Mouse (Mus musculus): Measurements from ENCODE around the gene Dlgap4. TPM values are rescaled to one million over a fixed set of nuclear protein-coding genes. Genes with fewer than 3 reads are reported as not detected.
A peak's percentile ranks its signal among the peaks of the same experiment; 100 is the strongest.

Gene Dlgap4
- total and polyA plus RNA-seq, 3 experiments: 10.4 to 39.6 TPM; not detected in 1

DNA sequence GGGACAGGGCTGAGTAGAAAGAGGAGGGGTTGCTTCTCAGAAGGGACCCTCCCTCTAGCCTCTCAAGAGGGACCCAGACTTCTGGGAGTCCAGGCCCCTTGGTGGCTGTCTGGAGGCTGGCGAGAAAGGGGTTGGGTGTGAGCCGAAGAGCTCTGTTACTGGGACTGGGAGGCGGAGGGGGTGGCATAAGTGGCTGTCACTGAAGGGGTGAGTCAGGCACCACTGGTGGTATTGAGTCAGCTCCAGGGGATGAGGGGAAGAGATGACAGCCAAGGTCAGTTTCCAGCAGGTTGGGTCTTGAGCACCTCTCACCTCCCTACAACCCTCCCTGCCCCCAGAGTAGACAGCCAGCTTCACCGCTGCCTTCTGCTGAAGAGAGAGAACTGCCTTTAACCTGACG lies 35.9 kb downstream of the Dlgap4 start:
- no peak for DNase-seq (ENCODE audit: low read depth, low spot score)
- no peaks in the 10 kb centered on the region for H3K4me1 ChIP-seq (ENCODE audit: control insufficient read depth in 1 of 2, insufficient read depth in 2 of 2, low read length in 2 of 2)
- H3K4me3 ChIP-seq (ENCODE audit: control insufficient read depth in 1 of 2, insufficient read depth in 1 of 2, low read depth in 2 of 2, low read length in 2 of 2): no peak overlapping the region
- TF ChIP-seq ETS1 (IDR thresholded peaks at IDR 0.05; ENCODE audit: low read depth, low read length): no peak
- H3K27ac ChIP-seq (ENCODE audit: control insufficient read depth, low read depth, low read length): no peak overlapping the region
- peaks cover 0 to 1% of the 10 kb centered on the region in 2 experiments; a peak in 2 of 4 replicates for H3K27me3 ChIP-seq (ENCODE audit: control insufficient read depth in 1 of 2, insufficient read depth in 2 of 2, low read length in 2 of 2)
- no peaks in the 10 kb centered on the region for H3K36me3 ChIP-seq (ENCODE audit: control insufficient read depth in 1 of 2, insufficient read depth in 2 of 2, low read length in 2 of 2)
- H3K9ac ChIP-seq (ENCODE audit: control insufficient read depth, low read depth, low read length, poor library complexity, severe bottlenecking): no peak overlapping the region
- H3K9me3 ChIP-seq (replicated peaks; ENCODE audit: insufficient read depth, low read length): no peaks in the 10 kb centered on the region
- H3K79me2 ChIP-seq (ENCODE audit: control insufficient read depth, insufficient read depth, low read length, poor library complexity): no peaks in the 10 kb centered on the region

DNA sequence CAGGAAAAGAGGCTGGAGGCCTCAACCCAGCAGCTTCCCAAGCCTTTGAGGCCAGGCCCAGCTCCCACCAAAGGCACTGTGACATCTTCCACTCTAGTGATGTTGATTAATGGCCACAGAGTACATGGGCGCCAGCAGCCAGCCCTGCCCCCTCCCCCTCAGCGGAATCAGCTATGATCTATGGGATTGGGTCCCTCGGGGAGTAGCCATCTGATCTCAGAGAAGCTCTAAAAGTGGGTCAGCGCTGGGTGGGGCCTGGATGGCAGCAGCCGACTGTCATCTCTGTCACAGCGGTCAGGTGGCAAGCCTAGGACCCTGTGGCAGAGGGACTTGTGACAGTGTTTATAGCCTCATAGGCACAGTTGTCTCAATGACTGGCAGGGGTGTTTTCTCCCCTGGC lies 37.5 kb downstream of the Dlgap4 start:
- DNase-seq (ENCODE audit: low read depth, low spot score): no peak
- Histone ChIP-seq H3K79me2 (ENCODE audit: control insufficient read depth, insufficient read depth, low read length, poor library complexity) (no peaks in the 10 kb centered on the region), H3K27me3 (ENCODE audit: control insufficient read depth in 1 of 2, insufficient read depth in 2 of 2, low read length in 2 of 2) (no peaks in the 10 kb centered on the region; a peak in 1 of 4 replicates)

DNA sequence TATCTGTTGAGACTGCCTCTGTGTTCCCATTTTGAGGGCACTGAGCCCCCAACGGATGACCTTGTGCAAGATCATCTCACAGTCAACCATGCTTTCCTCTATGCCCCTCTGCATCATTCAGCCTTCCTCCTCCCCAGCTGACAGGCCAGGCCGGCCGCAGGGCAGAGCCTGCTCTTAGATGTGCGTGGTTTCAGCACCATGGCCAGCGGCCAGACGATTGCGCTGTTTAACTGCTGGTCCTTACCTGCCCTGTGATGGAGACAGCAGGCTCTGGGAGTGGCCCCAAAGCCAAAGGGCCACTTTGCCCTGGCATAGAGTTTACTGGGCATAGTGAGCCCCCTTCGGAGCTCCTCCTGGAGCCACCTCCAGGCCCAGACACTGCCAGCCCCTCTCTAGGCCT lies 39.3 kb downstream of the Dlgap4 start:
- Histone ChIP-seq H3K4me3 (ENCODE audit: control insufficient read depth in 1 of 2, insufficient read depth in 1 of 2, low read depth in 2 of 2, low read length in 2 of 2) (no peak overlapping the region), H3K36me3 (ENCODE audit: control insufficient read depth in 1 of 2, insufficient read depth in 2 of 2, low read length in 2 of 2) (no peaks in the 10 kb centered on the region), H3K79me2 (ENCODE audit: control insufficient read depth, insufficient read depth, low read length, poor library complexity) (no peaks in the 10 kb centered on the region), H3K9me3 (replicated peaks; ENCODE audit: insufficient read depth, low read length) (no peaks in the 10 kb centered on the region), H3K27me3 (ENCODE audit: control insufficient read depth in 1 of 2, insufficient read depth in 2 of 2, low read length in 2 of 2) (no peaks in the 10 kb centered on the region; a peak in 1 of 4 replicates), H3K27ac (ENCODE audit: control insufficient read depth, low read depth, low read length) (no peak overlapping the region), H3K4me1 (ENCODE audit: control insufficient read depth in 1 of 2, insufficient read depth in 2 of 2, low read length in 2 of 2) (no peaks in the 10 kb centered on the region), H3K9ac (ENCODE audit: control insufficient read depth, low read depth, low read length, poor library complexity, severe bottlenecking) (no peak overlapping the region)
- peak; percentile 70 for DNase-seq (ENCODE audit: low read depth, low spot score)
- TF ChIP-seq ZC3H11A (IDR thresholded peaks at IDR 0.05; ENCODE audit: low read depth, low read length) (no peak), E2F4 (IDR thresholded peaks at IDR 0.05; ENCODE audit: borderline replicate concordance, low read depth, low read length) (no peak), ZMIZ1 (IDR thresholded peaks at IDR 0.05; ENCODE audit: low read depth, low read length) (no peak), MYC (IDR thresholded peaks at IDR 0.05; ENCODE audit: low read depth, low read length) (no peak), UBTF (IDR thresholded peaks at IDR 0.05; ENCODE audit: borderline replicate concordance, insufficient read depth, low read depth, low read length) (no peak), SIN3A (IDR thresholded peaks at IDR 0.05; ENCODE audit: low read length) (peak; percentile 69; the same call in 1 of the 2 replicates)

More for the DNA sequence above, 37.5 kb downstream of the Dlgap4 start:
- Histone ChIP-seq H3K9me3 (replicated peaks; ENCODE audit: insufficient read depth, low read length) (no peaks in the 10 kb centered on the region), H3K9ac (ENCODE audit: control insufficient read depth, low read depth, low read length, poor library complexity, severe bottlenecking) (no peak overlapping the region), H3K36me3 (ENCODE audit: control insufficient read depth in 1 of 2, insufficient read depth in 2 of 2, low read length in 2 of 2) (no peaks in the 10 kb centered on the region), H3K27ac (ENCODE audit: control insufficient read depth, low read depth, low read length) (no peak overlapping the region), H3K4me1 (ENCODE audit: control insufficient read depth in 1 of 2, insufficient read depth in 2 of 2, low read length in 2 of 2) (no peaks in the 10 kb centered on the region), H3K4me3 (ENCODE audit: control insufficient read depth in 1 of 2, insufficient read depth in 1 of 2, low read depth in 2 of 2, low read length in 2 of 2) (no peak overlapping the region)
- TF ChIP-seq TCF12 (IDR thresholded peaks at IDR 0.05; ENCODE audit: low read depth, low read length): no peak

DNA sequence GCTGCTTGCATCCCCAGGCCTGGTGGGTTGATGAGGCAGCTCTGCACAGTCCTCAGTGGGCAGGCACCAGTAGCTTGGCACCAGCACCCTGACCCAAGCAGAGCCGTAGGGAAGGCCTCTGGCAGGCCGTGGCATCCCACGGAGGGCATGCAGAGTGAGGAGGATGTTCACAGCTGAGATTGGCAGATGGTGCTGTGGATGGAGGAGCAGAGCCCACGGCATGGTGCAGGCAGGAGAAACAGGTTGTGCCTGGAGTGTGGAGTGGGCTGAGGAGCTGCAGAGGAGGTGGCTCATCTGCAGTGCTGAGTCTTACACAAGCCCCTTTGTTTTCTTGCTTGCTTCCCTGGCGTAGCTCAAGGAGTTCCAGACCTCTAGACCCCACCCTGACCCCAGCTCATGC lies 40.6 kb downstream of the Dlgap4 start:
- TF ChIP-seq SIN3A (IDR thresholded peaks at IDR 0.05; ENCODE audit: low read length) (no peak), MAFK (IDR thresholded peaks at IDR 0.05; ENCODE audit: borderline replicate concordance, low read depth, low read length) (no peak), MXI1 (IDR thresholded peaks at IDR 0.05; ENCODE audit: low read depth, low read length) (no peak), E2F4 (IDR thresholded peaks at IDR 0.05; ENCODE audit: borderline replicate concordance, low read depth, low read length) (no peak), MAX (IDR thresholded peaks at IDR 0.05; ENCODE audit: low read length) (no peak), ELF1 (IDR thresholded peaks at IDR 0.05; ENCODE audit: low read depth, low read length) (no peak), ETS1 (IDR thresholded peaks at IDR 0.05; ENCODE audit: low read depth, low read length) (no peak), MEF2A (IDR thresholded peaks at IDR 0.05; ENCODE audit: extremely low read depth, insufficient replicate concordance, low read depth, low read length, poor library complexity, severe bottlenecking) (no peak), MYC (IDR thresholded peaks at IDR 0.05; ENCODE audit: low read depth, low read length) (no peak), NRF1 (IDR thresholded peaks at IDR 0.05; ENCODE audit: insufficient read depth, low read depth, low read length, poor library complexity, severe bottlenecking) (no peak), ZKSCAN1 (IDR thresholded peaks at IDR 0.05; ENCODE audit: low read depth, low read length) (no peak), USF1 (IDR thresholded peaks at IDR 0.05; ENCODE audit: low read depth, low read length) (no peak)
- H3K79me2 ChIP-seq (ENCODE audit: control insufficient read depth, insufficient read depth, low read length, poor library complexity): no peaks in the 10 kb centered on the region
- H3K27ac ChIP-seq (ENCODE audit: control insufficient read depth, low read depth, low read length): no peak overlapping the region
- no peak overlapping the region for H3K9ac ChIP-seq (ENCODE audit: control insufficient read depth, low read depth, low read length, poor library complexity, severe bottlenecking)
- peaks cover 0 to 2% of the 10 kb centered on the region in 2 experiments; a peak in 1 of 4 replicates for H3K27me3 ChIP-seq (ENCODE audit: control insufficient read depth in 1 of 2, insufficient read depth in 2 of 2, low read length in 2 of 2)
- H3K9me3 ChIP-seq (replicated peaks; ENCODE audit: insufficient read depth, low read length): no peaks in the 10 kb centered on the region
- no peaks in the 10 kb centered on the region for H3K36me3 ChIP-seq (ENCODE audit: control insufficient read depth in 1 of 2, insufficient read depth in 2 of 2, low read length in 2 of 2)
- DNase-seq (ENCODE audit: low read depth, low spot score): no peak
- no peaks in the 10 kb centered on the region for H3K4me1 ChIP-seq (ENCODE audit: control insufficient read depth in 1 of 2, insufficient read depth in 2 of 2, low read length in 2 of 2)
- H3K4me3 ChIP-seq (ENCODE audit: control insufficient read depth in 1 of 2, insufficient read depth in 1 of 2, low read depth in 2 of 2, low read length in 2 of 2): no peak overlapping the region
